Mouse (Mus musculus): ENCODE data around the gene Smpx. TPM values are rescaled to one million over a fixed set of nuclear protein-coding genes. Genes with fewer than 3 reads are reported as not detected.

Smpx gene
- total and polyA plus RNA-seq, 3 experiments, result not detected

DNA sequence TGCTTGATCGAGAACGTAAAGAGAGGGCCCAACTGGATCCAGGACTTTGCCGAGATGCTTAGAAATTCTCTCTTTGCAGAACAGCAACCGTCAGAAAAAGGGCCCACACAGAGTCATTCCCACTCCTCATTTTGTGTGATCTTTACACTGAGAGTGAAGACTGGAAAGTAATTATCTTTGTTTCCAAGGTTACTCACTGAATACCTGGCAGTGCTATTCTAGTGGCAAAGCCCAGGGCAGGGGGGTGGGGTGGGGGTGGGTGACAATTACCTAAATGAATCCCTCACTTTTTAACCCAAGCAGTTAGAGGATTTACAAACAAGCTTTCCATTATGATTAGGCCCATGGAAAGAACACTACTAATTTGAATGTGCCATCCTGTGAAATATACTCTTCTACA lies 55.8 kb downstream of the Smpx start:
- peaks cover 0 to 1% of the 10 kb centered on the region in 2 experiments; a peak in 1 of 4 replicates for H3K27me3 ChIP-seq (ENCODE audit: control insufficient read depth in 1 of 2, insufficient read depth in 2 of 2, low read length in 2 of 2)

GRCm38 (mm10) chrX:157762542-157762941 lies 63.8 kb downstream of the Smpx start:
- Histone ChIP-seq H3K27me3 (ENCODE audit: control insufficient read depth in 1 of 2, insufficient read depth in 2 of 2, low read length in 2 of 2) (no peaks in the 10 kb centered on the region), H3K4me3 (ENCODE audit: control insufficient read depth in 1 of 2, insufficient read depth in 1 of 2, low read depth in 2 of 2, low read length in 2 of 2) (no peak overlapping the region), H3K79me2 (ENCODE audit: control insufficient read depth, insufficient read depth, low read length, poor library complexity) (no peaks in the 10 kb centered on the region), H3K9ac (ENCODE audit: control insufficient read depth, low read depth, low read length, poor library complexity, severe bottlenecking) (no peak overlapping the region), H3K9me3 (replicated peaks; ENCODE audit: insufficient read depth, low read length) (no peaks in the 10 kb centered on the region), H3K27ac (ENCODE audit: control insufficient read depth, low read depth, low read length) (no peak overlapping the region), H3K36me3 (ENCODE audit: control insufficient read depth in 1 of 2, insufficient read depth in 2 of 2, low read length in 2 of 2) (no peaks in the 10 kb centered on the region), H3K4me1 (ENCODE audit: control insufficient read depth in 1 of 2, insufficient read depth in 2 of 2, low read length in 2 of 2) (no peaks in the 10 kb centered on the region)
- DNase-seq (ENCODE audit: low read depth, low spot score), result no peak
- TF ChIP-seq ZMIZ1 (IDR thresholded peaks at IDR 0.05; ENCODE audit: low read depth, low read length), result no peak
- no peak for TF ChIP-seq ELF1 (IDR thresholded peaks at IDR 0.05; ENCODE audit: low read depth, low read length)
- TF ChIP-seq TBP (IDR thresholded peaks at IDR 0.05; ENCODE audit: low read depth, low read length), result no peak
- no peak for TF ChIP-seq SMC3 (IDR thresholded peaks at IDR 0.05; ENCODE audit: low read depth, low read length)

More for the DNA sequence above, 55.8 kb downstream of the Smpx start:
- Histone ChIP-seq H3K27ac (ENCODE audit: control insufficient read depth, low read depth, low read length) (no peak overlapping the region), H3K4me3 (ENCODE audit: control insufficient read depth in 1 of 2, insufficient read depth in 1 of 2, low read depth in 2 of 2, low read length in 2 of 2) (no peak overlapping the region), H3K9ac (ENCODE audit: control insufficient read depth, low read depth, low read length, poor library complexity, severe bottlenecking) (no peak overlapping the region), H3K36me3 (ENCODE audit: control insufficient read depth in 1 of 2, insufficient read depth in 2 of 2, low read length in 2 of 2) (no peaks in the 10 kb centered on the region), H3K9me3 (replicated peaks; ENCODE audit: insufficient read depth, low read length) (no peaks in the 10 kb centered on the region), H3K4me1 (ENCODE audit: control insufficient read depth in 1 of 2, insufficient read depth in 2 of 2, low read length in 2 of 2) (no peaks in the 10 kb centered on the region), H3K79me2 (ENCODE audit: control insufficient read depth, insufficient read depth, low read length, poor library complexity) (no peaks in the 10 kb centered on the region)
- no peak for TF ChIP-seq KAT2A (conservative IDR thresholded peaks at IDR 0.05; ENCODE audit: low read depth, low read length)
- TF ChIP-seq TBP (IDR thresholded peaks at IDR 0.05; ENCODE audit: low read depth, low read length), result no peak
- no peak for TF ChIP-seq TAL1 (IDR thresholded peaks at IDR 0.05; ENCODE audit: low read length)
- no peak for DNase-seq (ENCODE audit: low read depth, low spot score)

- no peak for TF ChIP-seq E2F4 (IDR thresholded peaks at IDR 0.05; ENCODE audit: borderline replicate concordance, low read depth, low read length)
- TF ChIP-seq EP300 (IDR thresholded peaks at IDR 0.05; ENCODE audit: low read depth in 1 of 2, low read length in 2 of 2), result no peak
- TF ChIP-seq POLR2AphosphoS5 (IDR thresholded peaks at IDR 0.05; ENCODE audit: borderline replicate concordance, low read depth, low read length), result no peak
- no peak for TF ChIP-seq MEF2A (IDR thresholded peaks at IDR 0.05; ENCODE audit: extremely low read depth, insufficient replicate concordance, low read depth, low read length, poor library complexity, severe bottlenecking)
- no peak for TF ChIP-seq UBTF (IDR thresholded peaks at IDR 0.05; ENCODE audit: borderline replicate concordance, insufficient read depth, low read depth, low read length)
- TF ChIP-seq MAX (IDR thresholded peaks at IDR 0.05; ENCODE audit: low read length), result no peak
- no peak for TF ChIP-seq NRF1 (IDR thresholded peaks at IDR 0.05; ENCODE audit: insufficient read depth, low read depth, low read length, poor library complexity, severe bottlenecking)
- no peak for TF ChIP-seq MXI1 (IDR thresholded peaks at IDR 0.05; ENCODE audit: low read depth, low read length)
- TF ChIP-seq CHD2 (IDR thresholded peaks at IDR 0.05; ENCODE audit: low read length), result no peak
- TF ChIP-seq GABPA (IDR thresholded peaks at IDR 0.05; ENCODE audit: low read depth, low read length), result no peak
- no peak for TF ChIP-seq SMC3 (IDR thresholded peaks at IDR 0.05; ENCODE audit: low read depth, low read length)
- no peak for TF ChIP-seq POLR2AphosphoS2 (IDR thresholded peaks at IDR 0.05; ENCODE audit: low read length)
- TF ChIP-seq USF2 (IDR thresholded peaks at IDR 0.05; ENCODE audit: borderline replicate concordance in 1 of 2, insufficient read depth in 1 of 2, low read depth in 1 of 2, low read length in 2 of 2), result no peak
- no peak for TF ChIP-seq TBP (IDR thresholded peaks at IDR 0.05; ENCODE audit: low read depth, low read length)
- no peak for TF ChIP-seq TCF12 (IDR thresholded peaks at IDR 0.05; ENCODE audit: low read depth, low read length)
- no peak for TF ChIP-seq ETS1 (IDR thresholded peaks at IDR 0.05; ENCODE audit: low read depth, low read length)
- no peaks in the 10 kb centered on the region for H3K4me1 ChIP-seq (ENCODE audit: control insufficient read depth in 1 of 2, insufficient read depth in 2 of 2, low read length in 2 of 2)
- no peaks in the 10 kb centered on the region for H3K9me3 ChIP-seq (replicated peaks; ENCODE audit: insufficient read depth, low read length)
- no peak for DNase-seq (ENCODE audit: low read depth, low spot score)
- no peaks in the 10 kb centered on the region for H3K79me2 ChIP-seq (ENCODE audit: control insufficient read depth, insufficient read depth, low read length, poor library complexity)
- H3K27me3 ChIP-seq (ENCODE audit: control insufficient read depth in 1 of 2, insufficient read depth in 2 of 2, low read length in 2 of 2), result no peaks in the 10 kb centered on the region
- H3K36me3 ChIP-seq (ENCODE audit: control insufficient read depth in 1 of 2, insufficient read depth in 2 of 2, low read length in 2 of 2), result no peaks in the 10 kb centered on the region
- H3K4me3 ChIP-seq (ENCODE audit: control insufficient read depth in 1 of 2, insufficient read depth in 1 of 2, low read depth in 2 of 2, low read length in 2 of 2), result no peak overlapping the region
- H3K27ac ChIP-seq (ENCODE audit: control insufficient read depth, low read depth, low read length), result no peak overlapping the region
- H3K9ac ChIP-seq (ENCODE audit: control insufficient read depth, low read depth, low read length, poor library complexity, severe bottlenecking), result no peak overlapping the region
Observed at GRCm38 (mm10) chrX:157801669-157802068, 103.0 kb downstream of the Smpx start.

All from MEL (cell line).